Mouse (Mus musculus) neural tube, embryonic 11.5 days (tissue): ENCODE results near the gene Lnpep. TPM values are rescaled to one million over a fixed set of nuclear protein-coding genes. Genes with fewer than 3 reads are reported as not detected.
"Not testable (repeated sequence)": the region's sequence is repeated elsewhere in the genome, so short reads cannot be mapped to it uniquely, and the experiment has no call there.

Experiments used
- ATAC-seq: fragments of 200-750 bp; cut with Nextera tagmentation; 2 replicates; pipeline ENCODE4 v1.8.0; 2017; ENCODE audit warnings: moderate number of reproducible peaks, mild to moderate bottlenecking, moderate TSS enrichment, moderate library complexity; ENCODE audit not compliant: insufficient read depth, low FRiP score, low TSS enrichment
- DNase-seq: peaks from one replicate; pipeline ENCODE4 v3.0.0-alpha.2; 2015; ENCODE audit warnings: low spot score
- H3K27ac ChIP-seq: fragments of 300-500 bp; sonication (generic); 2 replicates; pipeline ENCODE4 v1.5.1; 2014; ENCODE audit warnings: low read depth, mild to moderate bottlenecking, low read length
- H3K27me3 ChIP-seq: fragments of 300-500 bp; sonication (generic); 2 replicates; pipeline ENCODE4 v1.6.1; 2014; ENCODE audit warnings: mild to moderate bottlenecking, low read length, mixed read lengths; ENCODE audit not compliant: control insufficient read depth, insufficient read depth
- H3K36me3 ChIP-seq: fragments of 300-500 bp; sonication (generic); 2 replicates; pipeline ENCODE4 v1.6.1; 2014; ENCODE audit warnings: mild to moderate bottlenecking, low read length, moderate library complexity, mixed read lengths; ENCODE audit not compliant: control insufficient read depth, insufficient read depth
- H3K4me1 ChIP-seq: fragments of 300-500 bp; sonication (generic); 2 replicates; pipeline ENCODE4 v1.6.1; 2014; ENCODE audit warnings: low read length, mixed read lengths; ENCODE audit not compliant: control insufficient read depth, insufficient read depth
- H3K4me2 ChIP-seq: fragments of 300-500 bp; sonication (generic); 2 replicates; pipeline ENCODE4 v1.6.1; 2014; ENCODE audit warnings: low read depth, mild to moderate bottlenecking, moderate library complexity
- H3K4me3 ChIP-seq: fragments of 300-500 bp; sonication (generic); 2 replicates; pipeline ENCODE4 v1.5.1; 2014; ENCODE audit warnings: low read depth, low read length
- H3K9ac ChIP-seq: fragments of 300-500 bp; sonication (generic); 2 replicates; pipeline ENCODE4 v1.6.1; 2014; ENCODE audit warnings: mild to moderate bottlenecking, low read length
- H3K9me3 ChIP-seq: fragments of 300-500 bp; sonication (generic); 2 replicates; pipeline ENCODE4 v1.6.1; 2016; ENCODE audit warnings: low read length; ENCODE audit not compliant: control insufficient read depth
- WGBS: fragments of 180-500 bp; shearing (Covaris S2); extraction: QIAGEN DNeasy Blood & Tissue Kit; methylation state at CpG from one replicate; pipeline ENCODE4 v1.1.7; 2014; 5-methylcytosine and 5-hydroxymethylcytosine counted together
- polyA plus RNA-seq: library from polyadenylated mRNA; unstranded; fragments of >200 nt; fragmentation: Nextera tagmentation; extraction: Ambion mirVana; gene quantifications from 2 replicates; pipeline ENCODE4 v1.2.1, GENCODE M21; 2014

The Lnpep gene
- polyA plus RNA-seq, 1 experiment from 2014 or later, result 6.8 TPM

DNA sequence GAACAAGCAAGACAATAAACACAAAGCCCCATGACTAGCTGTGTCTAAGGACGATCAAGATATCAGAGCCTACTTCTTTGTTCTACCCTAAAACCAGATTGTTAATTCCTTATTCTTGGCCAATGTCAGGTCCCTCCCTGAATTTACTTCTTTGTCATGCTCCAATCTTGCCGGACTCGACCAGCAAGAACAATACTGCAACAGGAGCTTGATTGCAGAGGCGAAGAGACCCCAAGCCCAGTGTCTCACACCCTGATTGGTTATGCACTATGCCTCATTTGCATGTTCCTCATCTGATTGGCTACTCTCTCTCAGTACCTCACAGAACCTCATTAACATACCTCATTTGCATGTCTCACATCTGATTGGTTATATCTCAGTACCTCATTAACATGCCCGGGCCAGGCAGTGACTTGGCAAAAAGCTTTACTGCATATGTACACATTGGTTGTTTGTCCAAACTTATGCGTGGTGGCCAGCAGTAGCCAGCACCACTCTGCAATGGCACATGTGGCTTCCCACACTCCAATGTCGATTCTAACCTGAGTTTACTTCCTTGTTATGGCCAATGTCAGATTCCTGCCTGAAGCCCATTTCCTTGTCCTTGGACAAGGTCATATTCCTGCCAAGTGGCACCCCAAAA, 3.5 kb upstream of the Lnpep start:
- not testable (repeated sequence) for H3K4me2 ChIP-seq, H3K9ac ChIP-seq, H3K4me1 ChIP-seq, H3K36me3 ChIP-seq, DNase-seq, ATAC-seq, H3K27ac ChIP-seq, H3K4me3 ChIP-seq, H3K9me3 ChIP-seq, H3K27me3 ChIP-seq
- WGBS, result 91% methylated on average over 7 of the region's 7 CpGs

DNA sequence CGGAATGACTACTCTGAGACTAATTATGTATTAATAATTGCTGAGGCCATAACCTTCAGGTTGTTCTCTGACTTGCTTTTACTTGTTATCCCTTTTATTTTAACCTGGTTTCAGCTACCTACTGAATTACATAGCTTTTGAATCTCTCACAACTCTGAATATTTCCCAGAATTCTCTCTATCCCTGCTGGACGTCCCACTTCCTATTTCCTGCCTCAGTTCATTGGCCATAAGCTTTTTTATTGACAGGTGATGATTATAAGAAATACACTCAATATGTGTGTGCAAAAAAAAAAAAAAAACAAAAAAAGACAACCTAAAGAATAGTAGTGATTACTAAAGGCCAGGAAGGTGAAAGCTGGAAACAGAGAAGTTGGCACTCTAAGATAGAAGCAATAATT, 2.7 kb upstream of the Lnpep start:
- H3K4me3 ChIP-seq, result no peak overlapping the region
- H3K4me2 ChIP-seq, result no peak overlapping the region
- DNase-seq, result no peak

GRCm38 (mm10) chr17:17625887-17626679, 1.2 kb upstream of the Lnpep start:
- Histone ChIP-seq H3K36me3 (no peaks in the 10 kb centered on the region), H3K4me2 (peak overlapping the region; percentile 51), H3K4me1 (peaks cover 6% of the 10 kb centered on the region; the same call in 1 of the 2 replicates), H3K9ac (peak overlapping the region; percentile 81), H3K9me3 (no peaks in the 10 kb centered on the region), H3K4me3 (peak overlapping the region; percentile 81), H3K27ac (peak overlapping the region; percentile 97), H3K27me3 (no peaks in the 10 kb centered on the region)
- 61% methylated on average over 7 of the region's 7 CpGs for WGBS
- ATAC-seq, result no peak
- DNase-seq, result no peak

More for the DNA sequence above, 2.7 kb upstream of the Lnpep start:
- H3K36me3 ChIP-seq, result no peaks in the 10 kb centered on the region
- no peak for ATAC-seq
- H3K9ac ChIP-seq, result no peak overlapping the region
- H3K27me3 ChIP-seq, result no peaks in the 10 kb centered on the region
- peaks cover 6% of the 10 kb centered on the region; the same call in 1 of the 2 replicates for H3K4me1 ChIP-seq
- 94% methylated on average over 2 of the region's 2 CpGs for WGBS
- no peak overlapping the region for H3K27ac ChIP-seq
- no peaks in the 10 kb centered on the region for H3K9me3 ChIP-seq

DNA sequence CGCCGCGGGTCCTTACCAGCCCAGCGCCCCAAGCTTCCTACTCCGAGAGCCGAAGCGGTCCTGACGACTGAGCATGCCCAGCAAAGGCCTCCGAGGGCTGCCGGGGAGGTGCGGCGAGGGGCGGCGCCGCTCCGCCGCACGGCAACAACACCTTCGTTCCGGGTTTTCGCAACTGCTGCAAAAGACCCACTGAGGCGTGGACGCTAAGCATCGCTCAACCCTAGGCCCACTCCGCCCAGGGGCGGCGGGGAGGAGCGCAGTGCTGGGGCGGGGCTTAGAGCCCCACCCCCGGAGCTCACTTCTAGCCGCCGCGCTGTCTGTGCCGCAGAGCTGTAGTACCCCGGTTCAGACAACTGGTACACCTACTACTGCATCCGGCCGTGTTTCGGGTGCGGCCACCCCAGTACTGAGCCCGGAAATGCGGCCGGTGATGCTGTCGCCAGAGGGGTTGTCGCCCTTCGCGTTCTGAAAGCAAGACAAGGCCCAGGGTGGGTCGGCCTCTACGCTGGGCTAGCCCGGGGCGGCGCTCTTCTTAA, 361 bp downstream of the Lnpep start:
- 1% methylated on average over 49 of the region's 51 CpGs for WGBS
- H3K9me3 ChIP-seq, result no peaks in the 10 kb centered on the region
- no peaks in the 10 kb centered on the region for H3K27me3 ChIP-seq
- H3K4me2 ChIP-seq, result peak overlapping the region; percentile 51
- DNase-seq, result peak; percentile 96
- no peaks in the 10 kb centered on the region for H3K36me3 ChIP-seq
- peak overlapping the region; percentile 81 for H3K9ac ChIP-seq
- peaks cover 6% of the 10 kb centered on the region; the same call in 1 of the 2 replicates for H3K4me1 ChIP-seq
- H3K4me3 ChIP-seq, result peak overlapping the region; percentile 81
- peak; percentile 97 for ATAC-seq
- H3K27ac ChIP-seq, result peak overlapping the region; percentile 97

- Histone ChIP-seq H3K36me3 (no peaks in the 10 kb centered on the region), H3K4me1 (peaks cover 6% of the 10 kb centered on the region; the same call in 1 of the 2 replicates), H3K4me3 (peak overlapping the region; percentile 81), H3K9ac (peak overlapping the region; percentile 81), H3K27me3 (no peaks in the 10 kb centered on the region), H3K4me2 (peak overlapping the region; percentile 51), H3K9me3 (no peaks in the 10 kb centered on the region), H3K27ac (peak overlapping the region; percentile 97)
- WGBS, result under 1% methylated on average over 42 of the region's 42 CpGs
- peak; percentile 66 for DNase-seq
- peak; percentile 28 for ATAC-seq
Measured at GRCm38 (mm10) chr17:17623890-17624420, 895 bp downstream of the Lnpep start.

DNA sequence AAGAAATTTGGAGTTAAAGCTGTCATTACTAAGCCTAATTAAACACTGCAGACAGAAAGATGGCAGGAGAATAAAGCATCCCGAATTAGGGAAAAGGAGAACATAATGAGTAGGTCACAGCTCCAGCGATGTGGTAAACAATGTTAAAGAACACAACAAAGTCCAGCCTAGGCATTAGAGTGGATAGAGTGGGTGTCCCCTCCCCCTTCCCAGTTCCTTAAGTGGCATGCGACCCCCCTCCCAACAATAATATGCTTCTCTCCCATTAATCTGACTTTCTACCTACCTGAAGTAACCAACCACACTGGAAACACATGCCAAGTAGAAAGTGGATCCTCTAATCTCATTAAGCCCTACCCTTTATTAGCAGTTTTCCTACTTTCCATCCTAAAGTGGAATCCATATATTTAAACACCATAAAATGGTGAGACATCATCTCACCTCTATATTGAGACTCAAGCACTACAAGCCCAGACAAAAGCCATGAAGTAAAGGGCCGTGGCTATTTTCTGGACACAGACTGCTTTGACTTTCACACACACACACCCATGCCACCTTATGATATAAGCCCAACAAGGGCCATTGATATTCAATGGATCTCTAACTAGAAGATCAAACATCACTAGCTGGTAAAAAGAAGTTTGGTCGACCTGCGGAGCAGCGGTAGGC, 1.5 kb downstream of the Lnpep start:
- 6% methylated on average over 7 of the region's 7 CpGs for WGBS
- Histone ChIP-seq H3K9ac (peak overlapping the region; percentile 81), H3K4me2 (peak overlapping the region; percentile 51), H3K4me3 (peak overlapping the region; percentile 81), H3K4me1 (peaks cover 6% of the 10 kb centered on the region; the same call in 1 of the 2 replicates), H3K9me3 (no peaks in the 10 kb centered on the region), H3K36me3 (no peaks in the 10 kb centered on the region), H3K27ac (peak overlapping the region; percentile 97), H3K27me3 (no peaks in the 10 kb centered on the region)
- ATAC-seq (no peak), DNase-seq (no peak)

- no peak overlapping the region for H3K27ac ChIP-seq
- H3K9ac ChIP-seq, result no peak overlapping the region
- no peak for ATAC-seq
- H3K4me3 ChIP-seq, result no peak overlapping the region
- no peak overlapping the region for H3K4me2 ChIP-seq
- H3K36me3 ChIP-seq, result no peaks in the 10 kb centered on the region
- no peaks in the 10 kb centered on the region for H3K27me3 ChIP-seq
- no peak for DNase-seq
- peaks cover 6% of the 10 kb centered on the region; the same call in 1 of the 2 replicates for H3K4me1 ChIP-seq
- H3K9me3 ChIP-seq, result no peaks in the 10 kb centered on the region
- 89% methylated on average over 1 of the region's 1 CpGs for WGBS
Measured at GRCm38 (mm10) chr17:17622576-17622975, 2.3 kb downstream of the Lnpep start.

DNA sequence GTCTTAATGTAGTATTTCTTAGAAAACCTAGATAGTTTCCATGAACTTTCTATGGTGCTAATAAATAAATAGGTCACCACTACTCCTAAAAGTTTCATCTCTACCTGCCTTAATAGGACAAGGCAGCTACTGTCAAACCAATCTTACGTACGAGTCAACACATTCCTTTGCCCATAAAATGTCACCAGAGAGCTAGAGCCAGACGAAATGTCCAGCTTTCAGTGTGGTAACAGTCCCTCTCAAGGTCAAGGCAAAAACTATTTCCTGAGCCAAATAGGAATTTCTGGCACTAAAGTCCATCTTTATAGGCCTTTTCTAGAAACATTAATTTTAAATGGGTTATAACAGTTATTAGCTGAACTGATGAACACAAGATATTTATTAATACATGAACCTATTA, 3.3 kb downstream of the Lnpep start:
- ATAC-seq, result no peak
- WGBS, result 78% methylated on average over 3 of the region's 3 CpGs
- no peak overlapping the region for H3K4me3 ChIP-seq
- DNase-seq, result no peak
- H3K27ac ChIP-seq, result no peak overlapping the region
- H3K9ac ChIP-seq, result no peak overlapping the region
- no peak overlapping the region for H3K4me2 ChIP-seq
- H3K27me3 ChIP-seq, result no peaks in the 10 kb centered on the region
- no peaks in the 10 kb centered on the region for H3K9me3 ChIP-seq
- peaks cover 6% of the 10 kb centered on the region; the same call in 1 of the 2 replicates for H3K4me1 ChIP-seq
- H3K36me3 ChIP-seq, result no peaks in the 10 kb centered on the region
